Mouse (Mus musculus): Measurements from ENCODE around the gene Creld2.

The Creld2 gene

DNA sequence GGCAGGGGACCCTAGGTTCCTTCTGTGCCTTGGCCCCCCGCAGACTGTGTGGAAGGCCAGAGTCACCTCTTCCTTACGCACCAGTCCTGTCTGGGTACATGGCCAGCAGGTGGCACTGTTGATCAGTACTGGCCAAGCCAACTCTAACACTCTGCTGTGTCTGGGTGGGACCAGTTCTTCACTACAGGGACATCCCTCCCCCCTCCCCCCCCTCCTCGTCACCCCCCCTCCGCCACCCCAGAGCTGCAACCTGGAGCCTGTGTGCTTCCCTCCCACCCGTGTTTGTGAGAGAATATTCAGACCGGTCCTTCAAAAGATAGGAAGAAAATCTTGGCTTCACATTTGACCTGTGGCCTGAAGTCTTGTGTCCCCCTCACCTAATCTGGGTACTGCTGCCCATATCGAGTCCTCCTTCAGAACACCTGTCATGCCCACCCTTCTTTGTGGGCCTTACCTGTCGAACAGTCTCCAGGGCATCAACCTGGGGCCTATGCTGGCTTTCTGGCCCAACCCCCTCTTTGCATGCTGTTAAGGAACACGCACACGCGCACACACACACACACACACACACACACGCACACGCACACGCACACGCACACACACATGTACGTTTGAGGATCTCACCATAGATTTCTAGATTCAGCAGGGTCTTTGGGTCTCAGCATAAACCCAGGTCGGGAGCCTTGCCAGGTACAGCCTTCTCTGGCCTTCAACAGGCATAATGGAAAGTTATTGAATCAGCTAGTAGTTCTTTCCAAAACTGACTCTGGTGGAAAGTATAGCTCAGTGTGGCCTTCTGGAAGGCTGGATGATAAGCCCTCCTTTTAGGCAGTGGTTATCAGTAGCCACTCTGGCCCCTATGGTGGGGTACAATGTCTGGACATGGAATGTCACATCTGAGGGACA is 9.6 kb downstream of the Creld2 start:
- peak; percentile 71 to 83 for DNase-seq (ENCODE audit: low spot score in 2 of 2)

DNA sequence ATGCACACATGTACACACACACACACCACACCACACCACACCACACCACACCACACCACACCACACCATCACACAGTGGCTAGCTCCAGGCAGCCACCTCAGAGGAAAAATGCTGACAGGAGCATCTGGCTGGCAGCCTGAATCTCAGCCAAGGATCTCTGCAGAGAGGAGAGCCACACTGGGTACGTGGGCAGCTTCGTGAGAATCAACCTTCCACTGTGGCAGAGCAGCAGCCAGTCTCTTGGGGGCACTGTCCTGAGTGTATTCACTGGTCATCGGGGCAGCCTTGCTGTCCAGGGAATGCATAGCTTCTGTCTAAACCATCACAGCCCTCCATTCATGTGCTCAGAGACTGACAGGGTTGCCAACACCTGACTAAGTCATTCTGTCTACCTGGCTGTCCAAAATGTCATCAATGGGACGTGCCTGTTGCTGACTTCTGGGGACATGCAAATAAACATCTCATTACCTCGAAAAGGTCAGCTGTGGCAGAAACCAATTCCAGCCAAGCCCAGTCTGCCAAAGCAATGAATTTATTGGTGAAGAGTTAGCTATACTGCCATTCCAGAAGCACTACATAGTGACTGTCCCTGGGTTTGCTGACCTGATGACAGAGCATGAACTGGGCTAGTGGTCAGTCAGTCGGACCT is 10.5 kb downstream of the Creld2 start:
- DNase-seq (ENCODE audit: low spot score in 2 of 2) = no peak

DNA sequence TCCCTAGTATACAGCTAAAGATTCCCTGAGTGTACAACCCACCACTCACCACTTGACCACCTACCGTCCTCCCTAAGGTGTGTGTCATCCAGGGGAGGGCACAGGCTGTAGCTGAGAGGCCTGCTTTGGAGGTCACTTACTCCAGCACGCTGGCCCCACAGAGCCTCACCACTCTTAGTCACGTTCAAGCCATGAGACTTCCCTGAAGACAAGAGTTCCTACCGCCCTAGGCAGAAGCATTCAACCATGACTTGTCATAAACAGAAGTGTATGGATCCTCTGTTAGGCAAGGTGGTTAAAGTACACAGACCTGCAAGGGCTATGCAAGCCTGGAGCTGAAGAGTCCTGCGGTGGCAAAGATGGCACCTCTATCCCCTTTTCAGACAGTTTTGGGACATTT is 11.2 kb downstream of the Creld2 start:
- no peak for DNase-seq (ENCODE audit: low spot score in 2 of 2)

DNA sequence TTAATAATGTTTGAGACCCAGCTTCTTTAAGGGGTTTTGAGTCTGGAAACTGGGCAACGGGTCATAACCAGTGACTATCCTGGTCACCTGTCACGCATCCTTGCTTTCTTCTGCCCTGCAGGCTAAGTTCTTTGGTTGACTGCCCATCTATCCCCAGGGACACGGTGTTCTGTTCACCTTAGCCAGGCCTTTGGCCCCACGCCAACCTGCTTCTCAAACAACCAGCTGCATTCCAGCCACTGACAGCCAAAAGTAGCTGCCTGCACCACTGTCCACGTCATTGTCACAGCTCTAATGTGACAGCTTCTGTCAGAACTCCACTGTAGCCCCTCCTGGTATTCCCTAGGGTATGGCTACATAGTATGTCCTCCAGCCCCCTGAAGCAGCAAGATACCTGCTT is 12.0 kb downstream of the Creld2 start:
- DNase-seq (ENCODE audit: low spot score in 2 of 2) = no peak

DNA sequence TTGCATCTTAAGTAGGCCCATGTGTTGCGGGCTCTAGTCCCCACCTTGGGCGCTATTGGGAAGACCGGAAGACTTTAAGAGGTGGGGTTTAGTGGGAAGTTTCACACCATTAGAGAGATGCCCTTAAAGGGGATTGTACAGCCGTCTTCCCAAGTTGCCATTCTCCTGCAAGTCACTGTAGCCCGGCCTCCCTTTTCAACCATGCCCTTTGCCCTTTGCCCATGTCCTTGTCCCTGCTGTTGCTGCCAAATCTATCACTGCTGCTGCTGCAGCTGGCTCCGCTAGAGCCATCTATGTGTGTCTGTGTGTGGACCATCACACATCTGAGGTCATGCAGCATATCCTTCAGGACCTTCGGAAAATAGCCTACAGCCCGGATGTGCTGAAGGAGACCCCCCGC is 13.1 kb downstream of the Creld2 start:
- no peak for DNase-seq (ENCODE audit: low spot score in 2 of 2)

DNA sequence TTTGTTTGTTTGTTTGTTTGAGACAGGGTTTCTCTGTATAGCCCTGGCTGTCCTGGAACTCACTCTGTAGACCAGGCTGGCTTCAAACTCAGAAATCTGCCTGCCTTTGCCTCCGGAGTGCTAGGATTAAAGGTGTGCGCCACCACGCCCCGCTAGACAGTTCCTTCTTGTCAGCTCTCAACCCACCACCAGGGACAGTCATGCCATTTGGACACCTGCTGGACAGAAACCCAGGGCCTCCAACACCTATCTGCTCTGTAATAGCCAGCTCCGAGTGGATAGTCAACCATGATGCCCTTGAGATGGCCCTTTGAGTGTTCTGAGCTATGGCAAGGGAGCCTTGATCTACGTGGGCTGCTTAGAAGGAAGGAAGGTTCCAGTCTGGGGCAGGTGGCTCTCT is 16.6 kb downstream of the Creld2 start:
- DNase-seq (ENCODE audit: low spot score in 2 of 2) = no peak

DNA sequence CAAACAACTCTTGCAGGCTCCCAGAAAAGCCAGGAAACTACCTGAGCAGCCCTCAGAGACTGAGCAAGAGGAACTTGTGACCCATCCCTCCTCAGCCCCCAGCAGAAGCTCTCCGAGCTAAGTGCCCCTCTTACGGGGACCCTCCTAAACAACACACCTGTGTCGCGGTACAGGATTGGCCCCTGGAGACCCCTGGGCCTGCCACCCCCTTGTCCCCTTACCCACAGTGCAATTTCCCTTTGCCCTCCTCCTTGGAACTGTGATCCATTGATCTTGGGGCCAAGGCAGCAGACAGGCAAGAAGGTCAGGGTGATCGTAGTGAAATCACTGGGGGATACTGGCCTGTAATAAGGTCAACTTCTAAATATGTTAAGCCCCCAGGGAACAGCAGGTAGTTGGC is 17.1 kb downstream of the Creld2 start:
- no peak for DNase-seq (ENCODE audit: low spot score in 2 of 2)

DNA sequence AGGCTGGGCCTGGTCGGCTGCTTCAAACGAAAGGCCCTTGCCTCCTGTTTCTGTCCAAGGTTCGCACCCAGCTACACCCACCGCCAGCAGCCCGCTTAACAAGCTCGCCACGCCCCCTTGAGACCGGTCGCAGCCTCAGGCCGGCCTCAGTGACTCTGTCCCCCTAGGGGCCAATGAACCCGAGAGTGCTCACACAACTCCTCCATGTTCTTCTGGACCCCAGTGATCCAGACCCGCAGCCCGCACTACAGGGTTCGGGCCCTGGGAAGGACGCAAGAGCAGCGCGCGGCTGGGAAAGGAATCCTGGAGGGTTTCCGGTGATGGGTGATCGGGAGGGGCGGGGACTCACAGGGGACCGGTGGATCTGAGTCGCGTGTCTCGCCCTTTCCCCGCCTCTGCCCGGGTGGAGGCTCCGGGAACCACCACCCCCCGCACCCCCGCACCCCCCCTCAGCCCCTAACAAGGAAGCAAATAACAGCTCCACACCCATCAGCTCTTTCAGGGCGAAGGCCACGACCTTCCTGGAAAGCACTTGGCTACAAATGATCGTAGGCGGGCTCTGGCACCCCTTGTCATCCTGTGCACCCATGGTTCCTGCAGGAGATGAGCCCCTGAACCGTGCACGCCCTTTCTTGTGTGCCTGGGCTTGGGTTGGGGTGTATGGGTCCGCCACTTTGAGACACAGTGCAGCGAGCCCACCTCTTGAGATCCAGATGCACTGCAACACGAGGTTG is 17.9 kb downstream of the Creld2 start:
- DNase-seq (ENCODE audit: low spot score in 2 of 2) = no peak

DNA sequence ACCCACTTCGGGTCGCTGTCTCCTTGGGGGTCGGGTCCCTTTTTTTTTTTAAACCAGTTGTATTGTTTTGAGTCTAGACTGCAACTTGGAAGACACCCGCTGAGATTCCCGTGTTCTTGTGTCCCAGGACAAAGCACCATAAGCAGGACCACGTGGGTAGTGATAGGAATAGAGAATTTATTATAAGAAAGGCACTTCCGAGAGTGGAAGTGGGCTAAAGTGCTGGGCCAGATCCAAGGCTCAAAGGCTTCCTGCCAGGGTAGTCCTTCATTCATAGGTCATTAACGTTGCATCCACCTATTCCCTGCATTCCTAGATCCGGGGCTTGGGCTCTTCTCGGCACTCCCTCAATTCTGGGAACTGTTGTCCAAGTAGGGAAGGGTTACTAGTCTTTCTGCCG is 18.5 kb downstream of the Creld2 start:
- no peak for DNase-seq (ENCODE audit: low spot score in 2 of 2)

DNA sequence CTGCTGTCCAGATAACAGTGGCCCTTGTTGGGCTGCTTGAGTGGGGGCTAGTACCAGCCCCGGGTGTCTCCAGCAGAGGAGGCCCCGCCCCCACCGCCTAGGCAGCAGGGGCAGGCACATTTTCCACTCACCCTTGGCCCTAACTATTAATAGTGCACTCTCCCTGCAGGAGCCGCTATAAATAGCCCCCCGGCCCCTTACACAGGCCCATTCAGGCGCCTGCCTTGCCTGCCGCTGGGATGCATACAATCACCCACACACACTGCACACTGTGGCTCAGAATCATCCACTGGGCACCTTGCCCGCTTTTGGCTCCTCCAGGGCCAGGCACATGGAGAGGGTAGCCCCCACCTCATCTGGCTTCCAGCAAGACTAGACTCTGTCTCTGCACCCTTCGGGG is 19.8 kb downstream of the Creld2 start:
- no peak for DNase-seq (ENCODE audit: low spot score in 2 of 2)

DNA sequence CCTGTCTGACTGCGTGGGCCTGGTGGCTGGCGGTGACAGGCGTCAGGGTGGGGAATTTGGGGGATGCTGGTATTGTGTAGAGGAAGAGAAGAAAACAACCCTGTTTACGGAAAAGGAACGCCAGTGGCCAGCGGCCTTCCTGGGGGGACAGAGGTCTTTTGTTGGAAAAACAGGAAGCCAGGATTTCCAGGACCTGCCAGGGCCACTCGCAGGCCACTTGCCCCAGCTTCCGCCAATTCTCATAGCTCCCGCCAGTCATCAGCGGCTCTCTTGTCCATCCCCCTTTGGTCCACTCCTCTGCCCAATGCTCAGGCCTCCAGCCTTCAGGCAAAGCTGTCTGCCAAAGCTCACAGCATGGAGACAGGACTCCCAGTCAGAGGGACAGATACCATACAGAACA is 20.7 kb downstream of the Creld2 start:
- no peak for DNase-seq (ENCODE audit: low spot score in 2 of 2)

DNA sequence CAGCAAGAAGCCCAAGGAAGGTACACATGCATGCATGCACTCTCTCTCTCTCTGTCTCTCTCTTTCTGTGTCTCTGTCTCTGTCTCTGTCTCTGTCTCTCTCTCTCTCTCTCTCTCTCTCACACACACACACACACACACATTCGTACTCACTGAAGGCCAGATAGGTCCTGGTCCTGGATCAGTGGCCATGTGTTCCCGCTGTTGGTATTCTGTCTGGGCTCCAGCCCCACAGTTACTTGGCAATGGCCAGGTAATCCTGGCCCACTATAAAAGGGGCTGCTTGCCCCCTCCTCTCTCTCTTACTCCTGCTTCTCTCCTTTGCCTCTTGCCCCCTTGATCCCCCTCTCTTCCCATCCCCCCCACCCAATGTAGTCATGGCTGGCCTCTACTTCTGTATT is 21.7 kb downstream of the Creld2 start:
- no peak for DNase-seq (ENCODE audit: low spot score in 2 of 2)

DNA sequence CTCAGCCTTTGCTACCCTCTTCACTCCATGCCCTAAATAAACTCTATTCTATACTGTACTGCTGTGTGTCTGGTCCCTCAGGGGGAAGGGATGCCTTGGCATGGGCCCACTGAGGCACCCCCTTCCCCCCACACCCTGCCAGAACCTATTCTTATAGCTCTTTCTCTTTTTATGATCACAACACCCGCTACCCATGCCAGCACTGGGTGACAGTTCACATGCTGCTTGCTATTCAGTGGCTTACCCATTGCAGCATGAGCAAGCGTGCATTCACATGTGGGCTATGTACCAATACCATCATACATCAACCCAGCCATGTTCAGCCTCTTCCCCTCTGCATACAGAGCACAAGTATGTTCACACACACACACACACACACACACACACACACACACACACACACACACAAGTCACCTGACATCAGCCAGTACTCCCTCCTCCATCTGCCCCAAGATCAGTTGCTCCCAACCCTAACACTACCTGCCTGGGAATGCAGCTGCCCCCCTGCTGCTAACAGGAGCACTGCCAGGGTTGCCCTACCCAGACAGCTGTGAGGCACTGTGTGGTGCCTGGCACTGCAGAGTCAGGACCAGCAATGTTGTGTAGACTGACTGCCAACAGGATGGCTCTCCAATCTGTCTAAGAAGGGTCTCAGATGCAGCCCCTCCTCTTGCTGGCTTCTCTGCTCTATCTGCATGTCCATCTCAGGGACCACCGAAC is 22.3 kb downstream of the Creld2 start:
- no peak for DNase-seq (ENCODE audit: low spot score in 2 of 2)

DNA sequence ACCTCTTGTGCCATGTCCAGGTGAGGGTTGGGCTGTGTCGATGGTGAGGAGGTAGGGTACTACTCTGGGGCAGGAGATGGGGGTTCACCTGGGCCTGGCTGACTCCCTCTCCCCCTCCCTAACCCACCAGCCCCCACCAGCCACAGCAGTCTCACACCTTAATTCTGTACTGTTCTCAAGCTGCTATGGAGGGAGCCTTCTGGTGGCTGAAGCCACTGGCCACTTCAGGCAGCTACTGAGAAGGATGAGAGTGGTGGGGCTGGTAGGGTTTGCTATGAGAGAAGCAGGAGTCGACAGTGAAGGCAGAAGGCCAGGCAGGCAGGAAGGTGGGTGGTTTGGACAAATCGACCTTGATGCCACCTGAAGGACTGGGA is 22.8 kb downstream of the Creld2 start:
- no peak for DNase-seq (ENCODE audit: low spot score in 2 of 2)

DNA sequence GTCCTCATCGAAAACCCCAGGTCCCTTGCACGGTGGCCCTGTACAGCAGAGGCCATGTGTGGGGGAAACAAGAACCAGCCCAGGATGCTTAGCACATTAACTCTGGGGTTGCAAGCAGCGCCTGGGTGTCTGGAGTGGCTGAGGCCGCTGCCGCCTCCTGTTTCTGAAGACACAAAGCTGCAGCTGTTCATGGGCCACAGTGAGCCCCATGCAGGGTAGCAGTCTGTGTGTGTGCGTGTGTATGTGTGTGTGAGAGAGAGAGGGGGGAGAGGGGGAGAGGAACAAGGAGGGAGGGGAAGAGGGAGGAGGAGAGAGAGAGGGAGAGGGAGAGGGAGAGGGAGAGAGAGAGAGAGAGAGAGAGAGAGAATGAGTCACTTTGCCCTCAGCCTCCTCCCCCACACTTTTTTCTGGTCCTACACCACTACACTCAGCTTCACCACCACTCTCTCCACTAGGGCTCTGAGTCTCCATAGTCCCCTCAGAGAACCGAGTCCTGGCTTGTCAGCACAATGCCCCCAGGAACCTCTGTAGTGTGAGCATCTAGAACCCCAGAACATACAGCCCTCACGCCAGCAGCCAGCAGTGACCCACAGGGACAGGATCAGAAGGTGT is 24.1 kb downstream of the Creld2 start:
- no peak for DNase-seq (ENCODE audit: low spot score in 2 of 2)

DNA sequence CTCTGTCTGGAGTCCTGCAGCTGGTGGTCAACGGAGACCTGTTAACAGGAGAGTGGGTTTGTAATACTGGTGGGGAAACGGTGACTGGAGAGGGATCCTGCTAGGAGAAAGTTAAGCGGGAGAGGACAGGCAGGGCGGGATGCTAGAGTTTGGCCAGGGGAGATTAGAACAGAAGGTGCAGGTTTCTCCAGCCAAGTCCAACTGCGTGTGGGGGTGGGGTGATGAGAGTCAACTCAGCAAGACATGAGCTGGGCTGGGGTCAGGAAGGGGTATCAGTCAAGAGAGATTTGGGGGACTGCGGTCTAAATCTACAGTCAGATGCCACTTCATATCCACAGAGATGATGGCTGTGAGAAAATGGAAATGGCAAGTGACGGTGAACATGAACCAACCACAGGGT is 25.5 kb downstream of the Creld2 start:
- no peak for DNase-seq (ENCODE audit: low spot score in 2 of 2)

DNA sequence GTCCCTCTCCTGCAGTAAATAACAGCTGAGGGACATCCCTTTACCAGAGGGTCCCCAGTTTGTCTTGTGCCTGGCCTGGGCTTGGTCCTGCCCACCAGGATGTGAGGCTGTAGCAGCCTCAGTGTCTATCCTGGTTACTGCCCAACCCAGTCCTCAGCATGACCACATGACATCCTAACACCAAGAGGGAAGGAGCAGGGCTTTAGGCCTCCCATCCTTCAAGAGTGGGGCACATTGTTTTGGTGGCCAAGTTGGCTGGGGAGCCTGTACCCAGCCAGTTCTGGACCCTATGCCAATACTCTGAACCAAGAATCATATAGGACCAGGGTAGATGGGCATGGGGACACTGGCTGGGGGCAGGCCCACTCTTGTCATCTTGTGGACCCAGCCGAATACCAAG is 29.2 kb downstream of the Creld2 start:
- no peak for DNase-seq (ENCODE audit: low spot score in 2 of 2)

DNA sequence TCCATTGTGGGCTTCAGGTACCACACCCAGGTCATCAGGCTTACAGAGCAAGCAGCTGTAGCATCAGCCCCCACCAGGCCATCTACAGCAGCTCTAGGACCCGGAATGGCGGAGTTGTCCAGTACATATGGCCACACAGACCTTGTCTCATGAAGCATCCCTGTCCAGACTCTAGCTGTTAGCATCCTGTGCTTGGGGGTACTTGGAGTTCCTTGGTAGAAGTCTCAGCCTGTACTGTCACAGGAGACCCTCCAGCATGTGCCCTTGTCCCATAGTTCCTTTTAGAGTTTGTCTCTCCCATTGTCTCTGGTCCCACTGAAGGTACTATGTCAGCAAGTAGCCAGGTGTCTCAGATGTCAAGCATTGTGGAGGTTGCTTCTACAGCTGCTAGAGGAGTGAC is 30.2 kb downstream of the Creld2 start:
- no peak for DNase-seq (ENCODE audit: low spot score in 2 of 2)

DNA sequence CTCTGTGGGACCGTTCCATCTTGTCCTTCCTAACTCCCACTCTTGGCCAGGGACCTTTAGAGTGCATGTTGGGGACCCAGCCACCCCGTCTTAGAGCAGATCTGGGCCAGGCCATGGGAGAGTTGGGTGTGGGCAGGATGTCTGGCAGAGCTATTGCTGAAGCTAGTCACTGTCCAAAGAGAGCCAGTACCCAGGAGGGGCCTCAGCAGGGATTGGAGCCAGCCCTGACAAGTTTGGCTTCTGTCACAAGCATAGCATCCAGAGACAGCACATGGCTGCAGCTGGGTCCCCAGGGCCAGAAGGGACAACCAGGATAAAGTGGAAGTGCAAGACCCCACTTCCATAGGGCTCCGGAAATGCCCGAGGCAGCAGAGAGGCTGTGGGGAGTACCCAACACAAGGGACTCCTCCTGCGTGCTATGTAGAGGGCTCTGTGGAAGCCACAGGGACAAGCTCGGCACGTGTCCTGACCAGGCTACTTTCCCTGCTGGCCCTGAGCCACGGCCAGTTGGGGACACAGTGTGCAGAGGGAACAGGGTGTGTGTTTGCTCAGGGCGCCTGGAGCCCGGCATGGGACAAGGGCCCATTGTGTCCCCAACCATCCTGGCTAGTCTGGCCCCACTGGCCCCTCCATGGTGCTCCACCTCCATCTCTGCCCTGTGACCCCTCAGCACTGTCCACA is 30.8 kb downstream of the Creld2 start:
- DNase-seq (ENCODE audit: low spot score in 2 of 2) = no peak

DNA sequence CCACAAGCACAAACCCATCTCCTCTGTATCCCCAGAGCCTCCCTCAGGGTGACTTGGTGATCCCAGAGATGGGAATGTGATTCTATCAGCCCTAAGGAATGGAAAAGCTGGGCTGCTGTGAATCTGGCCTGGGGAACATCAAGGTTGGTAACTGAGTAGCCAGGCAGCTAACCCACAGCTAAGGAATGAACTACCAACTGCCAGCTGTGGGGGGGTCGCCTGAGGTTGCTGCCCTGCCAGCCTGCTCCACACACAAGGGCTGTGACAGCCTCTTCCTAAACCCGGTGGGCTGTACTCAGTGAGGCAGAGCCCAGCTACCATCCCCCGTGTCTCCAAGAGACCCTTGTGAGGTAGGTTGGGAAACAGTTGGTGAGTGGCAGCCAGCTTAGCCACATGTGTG is 31.6 kb downstream of the Creld2 start:
- DNase-seq (ENCODE audit: low spot score in 2 of 2) = no peak

DNA sequence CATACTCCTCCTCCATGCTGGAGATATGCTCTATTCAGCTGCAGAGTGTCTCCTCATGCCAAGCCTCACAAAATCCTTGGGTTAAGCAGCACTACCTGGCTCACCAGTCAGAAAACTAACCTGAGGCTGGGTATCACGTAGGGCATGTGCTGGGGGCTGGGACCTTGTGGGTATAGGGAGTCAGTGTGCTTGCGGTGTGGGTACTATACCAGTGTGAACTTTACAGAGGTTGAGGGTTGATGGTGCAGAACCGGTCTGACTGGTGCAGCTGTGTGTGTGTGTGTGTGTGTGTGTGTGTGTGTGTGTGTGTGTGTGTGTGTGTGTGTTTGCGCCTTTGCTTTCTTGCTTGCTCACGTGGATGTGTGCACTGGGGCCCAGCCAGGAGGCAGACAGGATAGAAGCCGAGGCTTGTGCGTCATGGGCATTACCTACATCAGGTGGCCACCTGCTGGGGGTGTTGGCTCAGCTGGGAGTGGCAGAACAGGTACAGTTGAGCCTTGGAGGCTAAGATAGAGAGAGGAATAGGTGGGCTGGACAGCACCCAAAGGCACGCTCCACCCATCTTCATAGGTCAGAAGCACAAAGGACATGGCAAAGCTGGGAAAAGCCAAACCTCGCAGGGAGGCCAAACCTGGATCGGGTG is 32.2 kb downstream of the Creld2 start:
- no peak for DNase-seq (ENCODE audit: low spot score in 2 of 2)

All from spleen, postnatal 14 days (tissue).